Mouse (Mus musculus) limb, embryonic 15.5 days (tissue): ENCODE data around the gene Mreg. TPM values are rescaled to one million over a fixed set of nuclear protein-coding genes. Genes with fewer than 3 reads are reported as not detected.
A peak's percentile ranks its signal among the peaks of the same experiment; 100 is the strongest.

ENCODE experiments used
- ATAC-seq: fragments of 200-750 bp; cut with Nextera tagmentation; 2 replicates; pipeline ENCODE4 v1.8.0; 2017; ENCODE audit warnings: low read depth, moderate TSS enrichment; ENCODE audit not compliant: insufficient number of reproducible peaks, low FRiP score, low TSS enrichment
- H3K27ac ChIP-seq: fragments of 300-500 bp; sonication (generic); 2 replicates; pipeline ENCODE4 v1.5.1; 2015; ENCODE audit warnings: moderate library complexity, mild to moderate bottlenecking, inconsistent platforms
- H3K27me3 ChIP-seq: fragments of 300-500 bp; sonication (generic); 2 replicates; pipeline ENCODE4 v1.6.1; 2015; ENCODE audit warnings: inconsistent platforms
- H3K36me3 ChIP-seq: fragments of 300-500 bp; sonication (generic); 2 replicates; pipeline ENCODE4 v1.6.1; 2015; ENCODE audit warnings: inconsistent platforms
- H3K4me1 ChIP-seq: fragments of 300-500 bp; sonication (generic); 2 replicates; pipeline ENCODE4 v1.6.1; 2015; ENCODE audit warnings: inconsistent platforms
- H3K4me2 ChIP-seq: fragments of 300-500 bp; sonication (generic); 2 replicates; pipeline ENCODE4 v1.6.1; 2015; ENCODE audit warnings: mild to moderate bottlenecking, inconsistent platforms
- H3K4me3 ChIP-seq: fragments of 300-500 bp; sonication (generic); 2 replicates; pipeline ENCODE4 v1.5.1; 2015; ENCODE audit warnings: mild to moderate bottlenecking, inconsistent platforms
- H3K9ac ChIP-seq: fragments of 300-500 bp; sonication (generic); 2 replicates; pipeline ENCODE4 v1.6.1; 2015; ENCODE audit warnings: inconsistent platforms
- H3K9me3 ChIP-seq: fragments of 300-500 bp; sonication (generic); 2 replicates; pipeline ENCODE4 v1.6.1; 2016; ENCODE audit warnings: inconsistent platforms
- WGBS: fragments of 180-500 bp; shearing (Covaris S2); methylation state at CpG from one replicate; pipeline ENCODE4 v1.1.7; 2015; 5-methylcytosine and 5-hydroxymethylcytosine counted together
- polyA plus RNA-seq: library from polyadenylated mRNA; unstranded; fragments of >200 nt; fragmentation: Nextera tagmentation; extraction: Ambion mirVana; gene quantifications from 2 replicates; pipeline ENCODE4 v1.2.1, GENCODE M21; 2015

Gene Mreg
- polyA plus RNA-seq, 1 experiment from 2014 or later, result 5.4 TPM

- H3K27ac ChIP-seq, result no peak overlapping the region
- no peaks in the 10 kb centered on the region for H3K27me3 ChIP-seq
- H3K4me2 ChIP-seq, result peak overlapping the region; percentile 32; the same call in 1 of the 2 replicates
- no peak for ATAC-seq
- H3K4me1 ChIP-seq, result peaks cover 17% of the 10 kb centered on the region
- WGBS, result 52% methylated on average over 6 of the region's 6 CpGs
- no peak overlapping the region for H3K4me3 ChIP-seq
- H3K9me3 ChIP-seq, result no peaks in the 10 kb centered on the region
- H3K9ac ChIP-seq, result no peak overlapping the region
- no peaks in the 10 kb centered on the region for H3K36me3 ChIP-seq
Observed at GRCm38 (mm10) chr1:72183554-72183953, 28.6 kb downstream of the Mreg start.

GRCm38 (mm10) chr1:72182930-72183499 is 29.1 kb downstream of the Mreg start:
- Histone ChIP-seq H3K9me3 (no peaks in the 10 kb centered on the region), H3K4me2 (peak overlapping the region; percentile 32; the same call in 1 of the 2 replicates), H3K27me3 (no peaks in the 10 kb centered on the region), H3K4me1 (peaks cover 13% of the 10 kb centered on the region), H3K36me3 (no peaks in the 10 kb centered on the region), H3K27ac (no peak overlapping the region), H3K9ac (no peak overlapping the region), H3K4me3 (no peak overlapping the region)
- WGBS, result 4% methylated on average over 13 of the region's 13 CpGs
- ATAC-seq, result no peak

- Histone ChIP-seq H3K4me1 (peaks cover 9% of the 10 kb centered on the region), H3K27ac (no peak overlapping the region), H3K36me3 (no peaks in the 10 kb centered on the region), H3K27me3 (no peaks in the 10 kb centered on the region), H3K4me2 (no peak overlapping the region), H3K9me3 (no peaks in the 10 kb centered on the region), H3K9ac (no peak overlapping the region), H3K4me3 (no peak overlapping the region)
- WGBS, result 87% methylated on average over 7 of the region's 7 CpGs
- no peak for ATAC-seq
Observed at GRCm38 (mm10) chr1:72179947-72180346, 32.2 kb downstream of the Mreg start.

- Histone ChIP-seq H3K9ac (no peak overlapping the region), H3K9me3 (no peaks in the 10 kb centered on the region), H3K36me3 (no peaks in the 10 kb centered on the region), H3K4me2 (no peak overlapping the region), H3K4me3 (no peak overlapping the region), H3K27me3 (no peaks in the 10 kb centered on the region), H3K27ac (no peak overlapping the region), H3K4me1 (no peaks in the 10 kb centered on the region)
- no peak for ATAC-seq
- 50% methylated on average over 6 of the region's 6 CpGs for WGBS
Observed at GRCm38 (mm10) chr1:72176239-72176638, 35.9 kb downstream of the Mreg start.

- Histone ChIP-seq H3K9ac (no peak overlapping the region), H3K27ac (no peak overlapping the region), H3K4me2 (no peak overlapping the region), H3K4me3 (no peak overlapping the region), H3K36me3 (no peaks in the 10 kb centered on the region), H3K9me3 (no peaks in the 10 kb centered on the region), H3K27me3 (no peaks in the 10 kb centered on the region), H3K4me1 (0 out of 2 replicates have a peak, but pooled peaks cover 3% of the 10 kb centered on the region)
- ATAC-seq, result no peak
- WGBS, result 66% methylated on average over 7 of the region's 7 CpGs
Observed at GRCm38 (mm10) chr1:72174183-72174582, 37.9 kb downstream of the Mreg start.

GRCm38 (mm10) chr1:72173402-72174051 is 38.6 kb downstream of the Mreg start:
- H3K36me3 ChIP-seq, result no peaks in the 10 kb centered on the region
- no peaks in the 10 kb centered on the region for H3K9me3 ChIP-seq
- H3K9ac ChIP-seq, result no peak overlapping the region
- H3K4me3 ChIP-seq, result no peak overlapping the region
- no peaks in the 10 kb centered on the region for H3K27me3 ChIP-seq
- ATAC-seq, result no peak
- no peak overlapping the region for H3K27ac ChIP-seq
- WGBS, result 54% methylated on average over 8 of the region's 8 CpGs
- 0 out of 2 replicates have a peak, but pooled peaks cover 3% of the 10 kb centered on the region for H3K4me1 ChIP-seq
- H3K4me2 ChIP-seq, result no peak overlapping the region

- H3K27me3 ChIP-seq, result no peaks in the 10 kb centered on the region
- no peak overlapping the region for H3K9ac ChIP-seq
- WGBS, result 76% methylated on average over 8 of the region's 8 CpGs
- H3K4me2 ChIP-seq, result no peak overlapping the region
- no peaks in the 10 kb centered on the region for H3K36me3 ChIP-seq
- ATAC-seq, result no peak
- 0 out of 2 replicates have a peak, but pooled peaks cover 3% of the 10 kb centered on the region for H3K4me1 ChIP-seq
- H3K4me3 ChIP-seq, result no peak overlapping the region
- no peaks in the 10 kb centered on the region for H3K9me3 ChIP-seq
- H3K27ac ChIP-seq, result no peak overlapping the region
Observed at GRCm38 (mm10) chr1:72172788-72173187, 39.3 kb downstream of the Mreg start.

- H3K9ac ChIP-seq, result no peak overlapping the region
- no peaks in the 10 kb centered on the region for H3K27me3 ChIP-seq
- WGBS, result 63% methylated on average over 13 of the region's 13 CpGs
- H3K36me3 ChIP-seq, result no peaks in the 10 kb centered on the region
- 0 out of 2 replicates have a peak, but pooled peaks cover 3% of the 10 kb centered on the region for H3K4me1 ChIP-seq
- H3K9me3 ChIP-seq, result no peaks in the 10 kb centered on the region
- no peak overlapping the region for H3K4me2 ChIP-seq
- no peak overlapping the region for H3K27ac ChIP-seq
- H3K4me3 ChIP-seq, result no peak overlapping the region
- ATAC-seq, result no peak
Observed at GRCm38 (mm10) chr1:72171001-72171860, 40.9 kb downstream of the Mreg start.

GRCm38 (mm10) chr1:72167024-72167423 is 45.1 kb downstream of the Mreg start:
- 94% methylated on average over 10 of the region's 10 CpGs for WGBS
- Histone ChIP-seq H3K4me3 (no peak overlapping the region), H3K27ac (no peak overlapping the region), H3K36me3 (no peaks in the 10 kb centered on the region), H3K27me3 (no peaks in the 10 kb centered on the region), H3K9me3 (no peaks in the 10 kb centered on the region), H3K9ac (no peak overlapping the region), H3K4me1 (0 out of 2 replicates have a peak, but pooled peaks cover 3% of the 10 kb centered on the region), H3K4me2 (no peak overlapping the region)
- ATAC-seq, result no peak

GRCm38 (mm10) chr1:72166468-72166814 is 45.7 kb downstream of the Mreg start:
- H3K9ac ChIP-seq, result no peak overlapping the region
- no peaks in the 10 kb centered on the region for H3K9me3 ChIP-seq
- H3K27ac ChIP-seq, result no peak overlapping the region
- H3K4me2 ChIP-seq, result no peak overlapping the region
- 0 out of 2 replicates have a peak, but pooled peaks have one; percentile 61 for ATAC-seq
- H3K4me3 ChIP-seq, result no peak overlapping the region
- 0 out of 2 replicates have a peak, but pooled peaks cover 3% of the 10 kb centered on the region for H3K4me1 ChIP-seq
- WGBS, result 89% methylated on average over 5 of the region's 5 CpGs
- H3K27me3 ChIP-seq, result no peaks in the 10 kb centered on the region
- H3K36me3 ChIP-seq, result no peaks in the 10 kb centered on the region

- no peaks in the 10 kb centered on the region for H3K27me3 ChIP-seq
- H3K4me1 ChIP-seq, result 0 out of 2 replicates have a peak, but pooled peaks cover 2% of the 10 kb centered on the region
- no peaks in the 10 kb centered on the region for H3K36me3 ChIP-seq
- WGBS, result 83% methylated on average over 20 of the region's 20 CpGs
- no peak overlapping the region for H3K4me3 ChIP-seq
- H3K4me2 ChIP-seq, result no peak overlapping the region
- no peak overlapping the region for H3K9ac ChIP-seq
- no peaks in the 10 kb centered on the region for H3K9me3 ChIP-seq
- ATAC-seq, result no peak
- no peak overlapping the region for H3K27ac ChIP-seq
Observed at GRCm38 (mm10) chr1:72165723-72166467, 46.2 kb downstream of the Mreg start.
